Mouse (Mus musculus) liver, adult 2 months (tissue): ENCODE results near the gene Ipmk.

Experiments used
- CTCF ChIP-seq: fragments of 200-500 bp; IDR thresholded peaks from 2 replicates; pipeline ENCODE4 v1.5.1; 2011; ENCODE audit warnings: low read depth, low read length, control low read depth
- POLR2A ChIP-seq: fragments of 200-500 bp; IDR thresholded peaks from 2 replicates; pipeline ENCODE4 v1.6.1; 2011; ENCODE audit warnings: low read length, control low read depth; ENCODE audit not compliant: insufficient read depth; ENCODE audit errors: extremely low read depth

DNA sequence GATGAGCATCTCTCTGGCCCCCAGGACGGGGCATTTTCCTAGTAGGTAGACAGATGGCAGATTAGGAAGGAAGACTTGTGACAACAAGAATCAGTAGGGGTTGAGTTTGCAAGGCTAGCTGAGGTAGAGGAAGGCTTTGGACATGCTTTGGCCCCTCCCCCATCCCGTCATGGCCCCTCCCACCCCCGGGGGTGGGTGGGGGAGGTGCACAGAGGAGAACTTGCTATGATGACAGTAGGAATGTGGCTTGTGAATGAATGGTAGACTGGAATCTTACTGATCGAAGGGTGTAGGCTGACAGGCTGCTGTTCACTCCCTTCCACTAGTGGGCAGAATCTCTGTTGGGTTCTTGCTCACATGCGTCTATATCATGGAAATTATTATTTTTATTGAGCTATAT, 74.0 kb downstream of the Ipmk start:
- TF ChIP-seq POLR2A (no peak), CTCF (no peak)
